Mouse (Mus musculus) neural tube, embryonic 12.5 days (tissue): ENCODE measurements at regions not wholly inside any gene's neighbourhood (a gene's known extent, or its start where the extent isn't known, plus 50 kb on each side); places are given as distances from the start of the nearest gene placed in this dataset.

ENCODE experiments used
- ATAC-seq: fragments of 200-750 bp; cut with Nextera tagmentation; 2 replicates; pipeline ENCODE4 v1.8.0; 2017; ENCODE audit warnings: low read depth, mild to moderate bottlenecking, moderate TSS enrichment, moderate library complexity; ENCODE audit not compliant: low FRiP score
- H3K27ac ChIP-seq: fragments of 300-500 bp; sonication (generic); 2 replicates; pipeline ENCODE4 v1.5.1; 2016
- H3K27me3 ChIP-seq: fragments of 300-500 bp; sonication (generic); replicated peaks from 2 replicates; pipeline ENCODE4 v1.6.1; 2016; ENCODE audit warnings: mild to moderate bottlenecking
- H3K36me3 ChIP-seq: fragments of 300-500 bp; sonication (generic); 2 replicates; pipeline ENCODE4 v1.6.1; 2016; ENCODE audit warnings: mild to moderate bottlenecking
- H3K4me1 ChIP-seq: fragments of 300-500 bp; sonication (generic); 2 replicates; pipeline ENCODE4 v1.6.1; 2016
- H3K4me2 ChIP-seq: fragments of 300-500 bp; sonication (generic); replicated peaks from 2 replicates; pipeline ENCODE4 v1.6.1; 2016; ENCODE audit warnings: mild to moderate bottlenecking
- H3K4me3 ChIP-seq: fragments of 300-500 bp; sonication (generic); 2 replicates; pipeline ENCODE4 v1.5.1; 2016
- H3K9ac ChIP-seq: fragments of 300-500 bp; sonication (generic); 2 replicates; pipeline ENCODE4 v1.6.1; 2016; ENCODE audit warnings: mild to moderate bottlenecking
- H3K9me3 ChIP-seq: fragments of 300-500 bp; sonication (generic); 2 replicates; pipeline ENCODE4 v1.6.1; 2016; ENCODE audit warnings: mild to moderate bottlenecking
- WGBS: fragments of 180-500 bp; shearing (Covaris S2); methylation state at CpG from one replicate; pipeline ENCODE4 v1.1.7; 2016; 5-methylcytosine and 5-hydroxymethylcytosine counted together

- Histone ChIP-seq H3K4me3 (no peak overlapping the region), H3K9me3 (no peaks in the 10 kb centered on the region), H3K4me2 (no peak overlapping the region), H3K27ac (no peak overlapping the region), H3K27me3 (no peaks in the 10 kb centered on the region), H3K36me3 (no peaks in the 10 kb centered on the region), H3K9ac (no peak overlapping the region), H3K4me1 (peaks cover 7% of the 10 kb centered on the region)
- WGBS = 63% methylated on average over 3 of the region's 3 CpGs
- ATAC-seq = no peak
Observed at GRCm38 (mm10) chr6:4413201-4413600, 91.4 kb upstream of the Col1a2 start.

- H3K27ac ChIP-seq = no peak overlapping the region
- no peak overlapping the region for H3K4me3 ChIP-seq
- WGBS = 43% methylated on average over 6 of the region's 6 CpGs
- no peaks in the 10 kb centered on the region for H3K36me3 ChIP-seq
- no peak overlapping the region for H3K4me2 ChIP-seq
- H3K9ac ChIP-seq = no peak overlapping the region
- ATAC-seq = no peak
- H3K9me3 ChIP-seq = no peaks in the 10 kb centered on the region
- H3K4me1 ChIP-seq = peaks cover 10% of the 10 kb centered on the region
- H3K27me3 ChIP-seq = no peaks in the 10 kb centered on the region
Observed at GRCm38 (mm10) chr6:4414166-4414565, 90.4 kb upstream of the Col1a2 start.

GRCm38 (mm10) chr6:4415206-4415605 is 89.4 kb upstream of the Col1a2 start:
- Histone ChIP-seq H3K27me3 (no peaks in the 10 kb centered on the region), H3K36me3 (no peaks in the 10 kb centered on the region), H3K27ac (no peak overlapping the region), H3K4me3 (no peak overlapping the region), H3K9ac (no peak overlapping the region), H3K4me1 (peaks cover 10% of the 10 kb centered on the region), H3K9me3 (no peaks in the 10 kb centered on the region), H3K4me2 (no peak overlapping the region)
- no peak for ATAC-seq
- 82% methylated on average over 7 of the region's 7 CpGs for WGBS

- H3K27me3 ChIP-seq = no peaks in the 10 kb centered on the region
- ATAC-seq = peak; percentile 77
- H3K9ac ChIP-seq = no peak overlapping the region
- H3K4me3 ChIP-seq = no peak overlapping the region
- no peak overlapping the region for H3K27ac ChIP-seq
- no peaks in the 10 kb centered on the region for H3K36me3 ChIP-seq
- peak overlapping the region; percentile 42 for H3K4me2 ChIP-seq
- H3K9me3 ChIP-seq = no peaks in the 10 kb centered on the region
- peaks cover 10% of the 10 kb centered on the region for H3K4me1 ChIP-seq
- 28% methylated on average over 6 of the region's 6 CpGs for WGBS
Observed at GRCm38 (mm10) chr6:4417247-4417709, 87.3 kb upstream of the Col1a2 start.

- Histone ChIP-seq H3K4me1 (peaks cover 10% of the 10 kb centered on the region), H3K36me3 (no peaks in the 10 kb centered on the region), H3K9me3 (no peaks in the 10 kb centered on the region), H3K4me2 (no peak overlapping the region), H3K9ac (no peak overlapping the region), H3K27me3 (no peaks in the 10 kb centered on the region), H3K27ac (no peak overlapping the region), H3K4me3 (no peak overlapping the region)
- WGBS = 58% methylated on average over 10 of the region's 10 CpGs
- no peak for ATAC-seq
Observed at GRCm38 (mm10) chr6:4418376-4418775, 86.2 kb upstream of the Col1a2 start.

GRCm38 (mm10) chr6:4418941-4419351 is 85.7 kb upstream of the Col1a2 start:
- 86% methylated on average over 5 of the region's 5 CpGs for WGBS
- Histone ChIP-seq H3K27me3 (no peaks in the 10 kb centered on the region), H3K4me3 (no peak overlapping the region), H3K9me3 (no peaks in the 10 kb centered on the region), H3K27ac (no peak overlapping the region), H3K4me1 (peaks cover 10% of the 10 kb centered on the region), H3K4me2 (no peak overlapping the region), H3K36me3 (no peaks in the 10 kb centered on the region), H3K9ac (no peak overlapping the region)
- no peak for ATAC-seq

GRCm38 (mm10) chr6:4421466-4421865 is 83.1 kb upstream of the Col1a2 start:
- WGBS = 86% methylated on average over 7 of the region's 7 CpGs
- Histone ChIP-seq H3K4me1 (peaks cover 10% of the 10 kb centered on the region), H3K4me3 (no peak overlapping the region), H3K9ac (no peak overlapping the region), H3K36me3 (no peaks in the 10 kb centered on the region), H3K4me2 (no peak overlapping the region), H3K9me3 (no peaks in the 10 kb centered on the region), H3K27me3 (no peaks in the 10 kb centered on the region), H3K27ac (no peak overlapping the region)
- no peak for ATAC-seq

- Histone ChIP-seq H3K4me2 (no peak overlapping the region), H3K4me1 (no peaks in the 10 kb centered on the region), H3K9me3 (no peaks in the 10 kb centered on the region), H3K4me3 (no peak overlapping the region), H3K36me3 (no peaks in the 10 kb centered on the region), H3K9ac (no peak overlapping the region), H3K27ac (no peak overlapping the region), H3K27me3 (no peaks in the 10 kb centered on the region)
- ATAC-seq = no peak
- WGBS = 94% methylated on average over 4 of the region's 4 CpGs
Observed at GRCm38 (mm10) chr6:4427122-4427521, 77.5 kb upstream of the Col1a2 start.

- Histone ChIP-seq H3K9ac (no peak overlapping the region), H3K27me3 (no peaks in the 10 kb centered on the region), H3K27ac (no peak overlapping the region), H3K9me3 (no peaks in the 10 kb centered on the region), H3K36me3 (no peaks in the 10 kb centered on the region), H3K4me2 (no peak overlapping the region), H3K4me3 (no peak overlapping the region), H3K4me1 (no peaks in the 10 kb centered on the region)
- no peak for ATAC-seq
- 68% methylated on average over 1 of the region's 1 CpGs for whole genome bisulfite sequencing
Observed at GRCm38 (mm10) chr6:4430704-4431310, 73.8 kb upstream of the Col1a2 start.

GRCm38 (mm10) chr6:4432192-4432591 is 72.4 kb upstream of the Col1a2 start:
- H3K9me3 ChIP-seq = no peaks in the 10 kb centered on the region
- H3K27ac ChIP-seq = no peak overlapping the region
- H3K9ac ChIP-seq = no peak overlapping the region
- H3K4me3 ChIP-seq = no peak overlapping the region
- no peaks in the 10 kb centered on the region for H3K27me3 ChIP-seq
- ATAC-seq = no peak
- H3K4me2 ChIP-seq = no peak overlapping the region
- H3K4me1 ChIP-seq = no peaks in the 10 kb centered on the region
- WGBS = 84% methylated on average over 8 of the region's 8 CpGs
- no peaks in the 10 kb centered on the region for H3K36me3 ChIP-seq

GRCm38 (mm10) chr6:4436439-4436838 is 68.2 kb upstream of the Col1a2 start:
- H3K36me3 ChIP-seq = no peaks in the 10 kb centered on the region
- no peak for ATAC-seq
- no peak overlapping the region for H3K4me2 ChIP-seq
- WGBS = 75% methylated on average over 4 of the region's 4 CpGs
- H3K27me3 ChIP-seq = no peaks in the 10 kb centered on the region
- no peak overlapping the region for H3K9ac ChIP-seq
- H3K4me3 ChIP-seq = no peak overlapping the region
- H3K4me1 ChIP-seq = no peaks in the 10 kb centered on the region
- no peaks in the 10 kb centered on the region for H3K9me3 ChIP-seq
- no peak overlapping the region for H3K27ac ChIP-seq

- ATAC-seq = no peak
- Histone ChIP-seq H3K36me3 (no peaks in the 10 kb centered on the region), H3K4me2 (no peak overlapping the region), H3K27me3 (no peaks in the 10 kb centered on the region), H3K4me3 (no peak overlapping the region), H3K9me3 (no peaks in the 10 kb centered on the region), H3K27ac (no peak overlapping the region), H3K4me1 (no peaks in the 10 kb centered on the region), H3K9ac (no peak overlapping the region)
- WGBS = 63% methylated on average over 1 of the region's 1 CpGs
Observed at GRCm38 (mm10) chr6:4436874-4437273, 67.7 kb upstream of the Col1a2 start.

GRCm38 (mm10) chr6:4441618-4442167 is 62.9 kb upstream of the Col1a2 start:
- no peak for ATAC-seq
- Histone ChIP-seq H3K4me1 (no peaks in the 10 kb centered on the region), H3K36me3 (no peaks in the 10 kb centered on the region), H3K9ac (no peak overlapping the region), H3K9me3 (no peaks in the 10 kb centered on the region), H3K4me2 (no peak overlapping the region), H3K27me3 (no peaks in the 10 kb centered on the region), H3K4me3 (no peak overlapping the region), H3K27ac (no peak overlapping the region)
- WGBS = 43% methylated on average over 4 of the region's 4 CpGs
